Mouse (Mus musculus) heart, embryonic 11.5 days (tissue): ENCODE results near the gene Zfp382. TPM values are rescaled to one million over a fixed set of nuclear protein-coding genes. Genes with fewer than 3 reads are reported as not detected.
"Not testable (repeated sequence)": the region's sequence is repeated elsewhere in the genome, so short reads cannot be mapped to it uniquely, and the experiment has no call there.

ENCODE experiments used
- ATAC-seq: fragments of 200-750 bp; cut with Nextera tagmentation; replicated peaks from 2 replicates; pipeline ENCODE4 v1.8.0; 2017; ENCODE audit warnings: moderate library complexity; ENCODE audit not compliant: insufficient number of reproducible peaks, low FRiP score, low TSS enrichment
- H3K27ac ChIP-seq: fragments of 300-500 bp; sonication (generic); 2 replicates; pipeline ENCODE4 v1.5.1; 2014; ENCODE audit warnings: mild to moderate bottlenecking, low read depth, low read length
- H3K27me3 ChIP-seq: fragments of 300-500 bp; sonication (generic); 2 replicates; pipeline ENCODE4 v1.6.1; 2014; ENCODE audit warnings: mild to moderate bottlenecking, low read length, mixed read lengths; ENCODE audit not compliant: control insufficient read depth, insufficient read depth
- H3K36me3 ChIP-seq: fragments of 300-500 bp; sonication (generic); 2 replicates; pipeline ENCODE4 v1.6.1; 2014; ENCODE audit warnings: mild to moderate bottlenecking, low read length, moderate library complexity, mixed read lengths; ENCODE audit not compliant: control insufficient read depth, insufficient read depth
- H3K4me1 ChIP-seq: fragments of 300-500 bp; sonication (generic); 2 replicates; pipeline ENCODE4 v1.6.1; 2014; ENCODE audit warnings: low read length; ENCODE audit not compliant: control insufficient read depth, insufficient read depth
- H3K4me2 ChIP-seq: fragments of 300-500 bp; sonication (generic); 2 replicates; pipeline ENCODE4 v1.6.1; 2014; ENCODE audit warnings: mild to moderate bottlenecking, moderate library complexity
- H3K4me3 ChIP-seq: fragments of 300-500 bp; sonication (generic); 2 replicates; pipeline ENCODE4 v1.5.1; 2014; ENCODE audit warnings: low read depth, low read length
- H3K9ac ChIP-seq: fragments of 300-500 bp; sonication (generic); 2 replicates; pipeline ENCODE4 v1.6.1; 2014; ENCODE audit warnings: mild to moderate bottlenecking, low read depth, low read length, moderate library complexity
- H3K9me3 ChIP-seq: fragments of 300-500 bp; sonication (generic); replicated peaks from 2 replicates; pipeline ENCODE4 v1.6.1; 2016; ENCODE audit warnings: low read length; ENCODE audit not compliant: control insufficient read depth
- WGBS: fragments of 180-500 bp; shearing (Covaris S2); extraction: QIAGEN DNeasy Blood & Tissue Kit; methylation state at CpG from one replicate; pipeline ENCODE4 v1.1.7; 2014; ENCODE audit not compliant: insufficient replicate concordance; 5-methylcytosine and 5-hydroxymethylcytosine counted together
- polyA plus RNA-seq: library from polyadenylated mRNA; unstranded; fragments of >200 nt; fragmentation: Nextera tagmentation; extraction: Ambion mirVana; gene quantifications from 2 replicates; pipeline ENCODE4 v1.2.1, GENCODE M21; 2014

The Zfp382 gene
- polyA plus RNA-seq, 1 experiment from 2014 or later, result 5.8 TPM

GRCm38 (mm10) chr7:30093918-30094415 lies 27.8 kb upstream of the Zfp382 start:
- H3K4me3 ChIP-seq, result peak overlapping the region; percentile 75
- no peaks in the 10 kb centered on the region for H3K9me3 ChIP-seq
- H3K4me1 ChIP-seq, result peaks cover 8% of the 10 kb centered on the region; the same call in 1 of the 2 replicates
- H3K4me2 ChIP-seq, result peak overlapping the region; percentile 80
- ATAC-seq, result no peak
- H3K36me3 ChIP-seq, result peaks cover 3% of the 10 kb centered on the region; the same call in 1 of the 2 replicates
- H3K9ac ChIP-seq, result peak overlapping the region; percentile 96; the same call in 1 of the 2 replicates
- WGBS, result 70% methylated on average over 6 of the region's 6 CpGs
- no peak overlapping the region for H3K27ac ChIP-seq
- H3K27me3 ChIP-seq, result no peaks in the 10 kb centered on the region

GRCm38 (mm10) chr7:30094646-30095429 lies 26.9 kb upstream of the Zfp382 start, which contains the start of gene Zfp260:
Gene Zfp260, plus strand, starts transcription at chr7:30094777.
- ATAC-seq, result peak; percentile 74
- peaks cover 7% of the 10 kb centered on the region for H3K36me3 ChIP-seq
- H3K9ac ChIP-seq, result peak within 1 kb of the TSS; percentile 96
- H3K4me3 ChIP-seq, result peak within 1 kb of the TSS; percentile 75
- no peaks in the 10 kb centered on the region for H3K4me1 ChIP-seq
- H3K27me3 ChIP-seq, result no peaks in the 10 kb centered on the region
- peak within 1 kb of the TSS; percentile 98 for H3K27ac ChIP-seq
- under 1% methylated on average over 26 of the region's 26 CpGs for WGBS
- no peaks in the 10 kb centered on the region for H3K9me3 ChIP-seq
- peak within 1 kb of the TSS; percentile 80 for H3K4me2 ChIP-seq

- H3K27ac ChIP-seq, result peak overlapping the region; percentile 98
- peak overlapping the region; percentile 80 for H3K4me2 ChIP-seq
- peak overlapping the region; percentile 96 for H3K9ac ChIP-seq
- H3K4me3 ChIP-seq, result peak overlapping the region; percentile 75
- no peaks in the 10 kb centered on the region for H3K4me1 ChIP-seq
- ATAC-seq, result no peak
- peaks cover 15% of the 10 kb centered on the region for H3K36me3 ChIP-seq
- no peaks in the 10 kb centered on the region for H3K9me3 ChIP-seq
- WGBS, result 25% methylated on average over 5 of the region's 5 CpGs
- H3K27me3 ChIP-seq, result no peaks in the 10 kb centered on the region
These were observed 26.1 kb upstream of the Zfp382 start for GRCm38 (mm10) chr7:30095551-30096125.

- H3K27ac ChIP-seq, result no peak overlapping the region
- no peaks in the 10 kb centered on the region for H3K4me1 ChIP-seq
- no peak overlapping the region for H3K4me3 ChIP-seq
- 92% methylated on average over 13 of the region's 13 CpGs for WGBS
- peaks cover 15% of the 10 kb centered on the region for H3K9me3 ChIP-seq
- no peak overlapping the region for H3K9ac ChIP-seq
- H3K36me3 ChIP-seq, result peaks cover 43% of the 10 kb centered on the region
- no peak for ATAC-seq
- H3K27me3 ChIP-seq, result no peaks in the 10 kb centered on the region
- H3K4me2 ChIP-seq, result no peak overlapping the region
These were observed 22.4 kb upstream of the Zfp382 start for GRCm38 (mm10) chr7:30099297-30099696.

- 88% methylated on average over 5 of the region's 5 CpGs for WGBS
- ATAC-seq, result no peak
- no peak overlapping the region for H3K9ac ChIP-seq
- H3K4me2 ChIP-seq, result no peak overlapping the region
- H3K36me3 ChIP-seq, result no peaks in the 10 kb centered on the region; the same call in 1 of the 2 replicates
- H3K27me3 ChIP-seq, result no peaks in the 10 kb centered on the region
- no peak overlapping the region for H3K4me3 ChIP-seq
- no peaks in the 10 kb centered on the region; the same call in 1 of the 2 replicates for H3K9me3 ChIP-seq
- no peak overlapping the region for H3K27ac ChIP-seq
- peaks cover 6% of the 10 kb centered on the region; the same call in 1 of the 2 replicates for H3K4me1 ChIP-seq
These were observed 5.7 kb upstream of the Zfp382 start for GRCm38 (mm10) chr7:30116076-30116475.

- not testable (repeated sequence) for H3K4me2 ChIP-seq, H3K9me3 ChIP-seq, H3K9ac ChIP-seq, H3K27ac ChIP-seq, H3K4me1 ChIP-seq, H3K27me3 ChIP-seq, ATAC-seq, H3K4me3 ChIP-seq, H3K36me3 ChIP-seq
- WGBS, result 90% methylated on average over 12 of the region's 12 CpGs
These were observed 3.8 kb upstream of the Zfp382 start for GRCm38 (mm10) chr7:30117935-30118334.

GRCm38 (mm10) chr7:30122188-30122530 lies 417 bp downstream of the Zfp382 start:
- Histone ChIP-seq H3K4me1 (no peaks in the 10 kb centered on the region), H3K9me3 (no peaks in the 10 kb centered on the region), H3K9ac (peak overlapping the region; percentile 82), H3K4me2 (peak overlapping the region; percentile 81), H3K36me3 (peaks cover 5% of the 10 kb centered on the region), H3K27ac (peak overlapping the region; percentile 73), H3K27me3 (no peaks in the 10 kb centered on the region), H3K4me3 (peak overlapping the region; percentile 78)
- no peak for ATAC-seq
- WGBS, result 6% methylated on average over 15 of the region's 15 CpGs

- ATAC-seq, result no peak
- Histone ChIP-seq H3K9ac (no peak overlapping the region), H3K27ac (no peak overlapping the region), H3K27me3 (no peaks in the 10 kb centered on the region), H3K36me3 (peaks cover 51% of the 10 kb centered on the region), H3K4me1 (no peaks in the 10 kb centered on the region), H3K4me3 (no peak overlapping the region), H3K4me2 (no peak overlapping the region), H3K9me3 (peaks cover 4% of the 10 kb centered on the region; the same call in 1 of the 2 replicates)
- WGBS, result 95% methylated on average over 8 of the region's 8 CpGs
These were observed 8.2 kb downstream of the Zfp382 start for GRCm38 (mm10) chr7:30129900-30130299.
